Mouse (Mus musculus): ENCODE results near the gene Zfp36. TPM values are rescaled to one million over a fixed set of nuclear protein-coding genes. Genes with fewer than 3 reads are reported as not detected.

Zfp36 gene
- polyA plus RNA-seq, 1 experiment from 2014 or later: 37.3 TPM

DNA sequence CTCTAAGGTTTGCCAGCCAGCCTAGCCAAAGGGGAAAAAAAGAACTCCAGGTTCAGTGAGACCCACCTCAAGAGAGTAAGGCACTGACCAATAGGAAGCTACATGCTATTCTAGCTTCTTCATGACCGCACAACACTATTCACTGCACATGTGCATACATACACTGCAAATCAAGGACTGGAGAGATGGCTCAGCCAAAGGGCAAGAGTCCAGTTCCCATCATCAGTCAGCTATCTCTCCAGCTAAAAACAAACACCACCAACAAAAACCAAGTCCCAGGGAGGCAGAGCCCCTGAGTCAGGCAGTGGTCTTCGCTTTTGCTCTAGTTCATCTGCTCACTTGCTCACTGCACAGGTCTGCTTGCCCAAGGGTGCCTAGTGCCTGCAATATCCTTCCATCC is 51.8 kb downstream of the Zfp36 start:
- no peak for ATAC-seq
- Histone ChIP-seq H3K27me3 (replicated peaks; ENCODE audit: control insufficient read depth, insufficient read depth, low read length) (no peaks in the 10 kb centered on the region), H3K4me3 (ENCODE audit: low read length) (no peak overlapping the region), H3K4me1 (ENCODE audit: control insufficient read depth, insufficient read depth, low read length) (no peaks in the 10 kb centered on the region), H3K9me3 (ENCODE audit: control insufficient read depth, low read length) (no peaks in the 10 kb centered on the region), H3K4me2 (ENCODE audit: low read depth, low read length) (no peak overlapping the region), H3K27ac (ENCODE audit: low read length) (no peak overlapping the region), H3K36me3 (ENCODE audit: control insufficient read depth, insufficient read depth, low read length) (peaks cover 33% of the 10 kb centered on the region), H3K9ac (ENCODE audit: low read depth, low read length) (no peak overlapping the region)
- 95% methylated on average over 2 of the region's 2 CpGs for WGBS

Other genes starting within 250 kb of the Zfp36 start
- 90.2 and 93.9 TPM in 2 replicates for gene Fbl, start 210.5 kb downstream of the Zfp36 start, polyA plus RNA-seq (2015; fragmentation: Nextera tagmentation; extraction: Ambion mirVana)
- 5.0 and 6.1 TPM in 2 replicates for gene Dyrk1b, start 200.8 kb downstream of the Zfp36 start, polyA plus RNA-seq (2015; fragmentation: Nextera tagmentation; extraction: Ambion mirVana)
- 0.77 and 0.98 TPM in 2 replicates for gene Eid2, start 112.4 kb downstream of the Zfp36 start, polyA plus RNA-seq (2015; fragmentation: Nextera tagmentation; extraction: Ambion mirVana)
- gene Eid2b, start 102.5 kb downstream of the Zfp36 start, polyA plus RNA-seq (2015; fragmentation: Nextera tagmentation; extraction: Ambion mirVana): 5.7 and 6.2 TPM in 2 replicates
- 0.21 TPM in 1 of 2 replicates, not detected in the other for gene Selenov, start 89.1 kb downstream of the Zfp36 start, polyA plus RNA-seq (2015; fragmentation: Nextera tagmentation; extraction: Ambion mirVana)
- 2.3 and 3.3 TPM in 2 replicates for gene Dll3, start 78.0 kb downstream of the Zfp36 start, polyA plus RNA-seq (2015; fragmentation: Nextera tagmentation; extraction: Ambion mirVana)
- gene Timm50, start 68.2 kb downstream of the Zfp36 start, polyA plus RNA-seq (2015; fragmentation: Nextera tagmentation; extraction: Ambion mirVana): 161 and 174 TPM in 2 replicates
- gene Supt5, start 41.5 kb downstream of the Zfp36 start, polyA plus RNA-seq (2015; fragmentation: Nextera tagmentation; extraction: Ambion mirVana): 77.1 and 79.2 TPM in 2 replicates
- 977 and 1,010 TPM in 2 replicates for gene Rps16, start 29.6 kb downstream of the Zfp36 start, polyA plus RNA-seq (2015; fragmentation: Nextera tagmentation; extraction: Ambion mirVana)
- 37.9 and 38.2 TPM in 2 replicates for gene Plekhg2, start 7.7 kb downstream of the Zfp36 start, polyA plus RNA-seq (2015; fragmentation: Nextera tagmentation; extraction: Ambion mirVana)
- gene Med29, start 12.5 kb upstream of the Zfp36 start, polyA plus RNA-seq (2015; fragmentation: Nextera tagmentation; extraction: Ambion mirVana): 52.6 and 53.9 TPM in 2 replicates
- gene Paf1, start 12.7 kb upstream of the Zfp36 start, polyA plus RNA-seq (2015; fragmentation: Nextera tagmentation; extraction: Ambion mirVana): 69.2 and 78.7 TPM in 2 replicates
- gene Gmfg, start 57.2 kb upstream of the Zfp36 start, polyA plus RNA-seq (2015; fragmentation: Nextera tagmentation; extraction: Ambion mirVana): 17.8 and 19.4 TPM in 2 replicates
- 1.1 and 1.3 TPM in 2 replicates for gene Lrfn1, start 71.7 kb upstream of the Zfp36 start, polyA plus RNA-seq (2015; fragmentation: Nextera tagmentation; extraction: Ambion mirVana)
- gene Ifnl2, start 130.2 kb upstream of the Zfp36 start, polyA plus RNA-seq (2015; fragmentation: Nextera tagmentation; extraction: Ambion mirVana): not detected in 2 replicates
- gene Ifnl3, start 142.6 kb upstream of the Zfp36 start, polyA plus RNA-seq (2015; fragmentation: Nextera tagmentation; extraction: Ambion mirVana): not detected in 2 replicates
- gene Sycn, start 160.6 kb upstream of the Zfp36 start, polyA plus RNA-seq (2015; fragmentation: Nextera tagmentation; extraction: Ambion mirVana): 94.3 and 150 TPM in 2 replicates
- 0.09 and 0.20 TPM in 2 replicates for gene Nccrp1, start 167.0 kb upstream of the Zfp36 start, polyA plus RNA-seq (2015; fragmentation: Nextera tagmentation; extraction: Ambion mirVana)
- gene Samd4b, start 217.9 kb upstream of the Zfp36 start, polyA plus RNA-seq (2015; fragmentation: Nextera tagmentation; extraction: Ambion mirVana): 7.8 and 9.7 TPM in 2 replicates
- gene Pak4, start 217.9 kb upstream of the Zfp36 start, polyA plus RNA-seq (2015; fragmentation: Nextera tagmentation; extraction: Ambion mirVana): 51.2 and 55.4 TPM in 2 replicates